Mouse (Mus musculus) midbrain, postnatal 0 days (tissue): ENCODE measurements at regions not wholly inside any gene's neighbourhood (a gene's known extent, or its start where the extent isn't known, plus 50 kb on each side); places are given as distances from the start of the nearest gene placed in this dataset.

Source experiments
- ATAC-seq: fragments of 200-750 bp; cut with Nextera tagmentation; 2 replicates; pipeline ENCODE4 v1.8.0; 2017; ENCODE audit warnings: moderate number of reproducible peaks, mild to moderate bottlenecking, moderate TSS enrichment, moderate library complexity; ENCODE audit not compliant: low FRiP score
- DNase-seq: peaks from one replicate; pipeline ENCODE4 v3.0.0-alpha.2; 2015; ENCODE audit warnings: low spot score
- H3K27ac ChIP-seq: fragments of 300-500 bp; sonication (generic); 2 replicates; pipeline ENCODE4 v1.5.1; 2014; ENCODE audit warnings: low read depth, mild to moderate bottlenecking, low read length, mixed read lengths
- H3K27me3 ChIP-seq: fragments of 300-500 bp; sonication (generic); 2 replicates; pipeline ENCODE4 v1.6.1; 2014; ENCODE audit warnings: low read length, control low read depth, mixed read lengths; ENCODE audit not compliant: insufficient read depth
- H3K36me3 ChIP-seq: fragments of 300-500 bp; sonication (generic); 2 replicates; pipeline ENCODE4 v1.6.1; 2014; ENCODE audit warnings: low read length, control low read depth, mixed read lengths; ENCODE audit not compliant: insufficient read depth
- H3K4me1 ChIP-seq: fragments of 300-500 bp; sonication (generic); 2 replicates; pipeline ENCODE4 v1.6.1; 2014; ENCODE audit warnings: mild to moderate bottlenecking, control low read depth, antibody characterized with exemption, low read length, mixed read lengths; ENCODE audit not compliant: insufficient read depth
- H3K4me2 ChIP-seq: fragments of 300-500 bp; sonication (generic); 2 replicates; pipeline ENCODE4 v1.6.1; 2014; ENCODE audit warnings: low read depth, mild to moderate bottlenecking, low read length, mixed read lengths; ENCODE audit not compliant: poor library complexity, severe bottlenecking
- H3K4me3 ChIP-seq: fragments of 300-500 bp; sonication (generic); 2 replicates; pipeline ENCODE4 v1.5.1; 2014; ENCODE audit warnings: low read depth, mild to moderate bottlenecking, low read length, moderate library complexity
- H3K9ac ChIP-seq: fragments of 300-500 bp; sonication (generic); replicated peaks from 2 replicates; pipeline ENCODE4 v1.6.1; 2014; ENCODE audit warnings: mild to moderate bottlenecking, low read length, moderate library complexity, mixed read lengths; ENCODE audit not compliant: poor library complexity, severe bottlenecking
- H3K9me3 ChIP-seq: fragments of 300-500 bp; sonication (generic); 2 replicates; pipeline ENCODE4 v1.6.1; 2016; ENCODE audit warnings: low read length, control low read depth
- CTCF ChIP-seq: IDR thresholded peaks from 2 replicates; pipeline ENCODE4 v1.5.1; 2016; ENCODE audit warnings: antibody characterized with exemption, mild to moderate bottlenecking
- WGBS: fragments of 180-500 bp; shearing (Covaris S2); extraction: QIAGEN DNeasy Blood & Tissue Kit; methylation state at CpG from one replicate; pipeline ENCODE4 v1.1.7; 2014; 5-methylcytosine and 5-hydroxymethylcytosine counted together

GRCm38 (mm10) chr11:71847684-71848367 is 98.1 kb downstream of the Wscd1 start:
- no peaks in the 10 kb centered on the region for H3K9me3 ChIP-seq
- no peaks in the 10 kb centered on the region for H3K36me3 ChIP-seq
- DNase-seq (peak; percentile 28), ATAC-seq (no peak)
- no peaks in the 10 kb centered on the region for H3K4me1 ChIP-seq
- H3K4me3 ChIP-seq: no peak overlapping the region
- H3K27me3 ChIP-seq: no peaks in the 10 kb centered on the region
- WGBS: 68% methylated on average over 9 of the region's 9 CpGs
- no peak overlapping the region for H3K27ac ChIP-seq
- H3K9ac ChIP-seq: no peak overlapping the region
- H3K4me2 ChIP-seq: no peak overlapping the region
- peak; percentile 76 for TF ChIP-seq CTCF

GRCm38 (mm10) chr11:71846496-71846895 is 96.8 kb downstream of the Wscd1 start:
- 28% methylated on average over 3 of the region's 3 CpGs for WGBS
- H3K4me2 ChIP-seq: no peak overlapping the region
- H3K4me1 ChIP-seq: no peaks in the 10 kb centered on the region
- H3K27ac ChIP-seq: 0 out of 2 replicates have a peak overlapping the region, but pooled peaks have one; percentile 12
- no peak overlapping the region for H3K9ac ChIP-seq
- no peak for TF ChIP-seq CTCF
- no peaks in the 10 kb centered on the region for H3K27me3 ChIP-seq
- H3K36me3 ChIP-seq: no peaks in the 10 kb centered on the region
- no peak overlapping the region for H3K4me3 ChIP-seq
- ATAC-seq (no peak), DNase-seq (no peak)
- H3K9me3 ChIP-seq: no peaks in the 10 kb centered on the region

GRCm38 (mm10) chr11:71840635-71841443 is 91.1 kb downstream of the Wscd1 start:
- TF ChIP-seq CTCF: no peak
- Histone ChIP-seq H3K4me3 (no peak overlapping the region), H3K9ac (no peak overlapping the region), H3K9me3 (no peaks in the 10 kb centered on the region), H3K27ac (no peak overlapping the region), H3K4me2 (no peak overlapping the region), H3K4me1 (no peaks in the 10 kb centered on the region), H3K36me3 (no peaks in the 10 kb centered on the region), H3K27me3 (no peaks in the 10 kb centered on the region)
- ATAC-seq (no peak), DNase-seq (peak; percentile 79)
- 49% methylated on average over 8 of the region's 8 CpGs for WGBS
